Mouse (Mus musculus) heart, postnatal 0 days (tissue): ENCODE data around the gene Pa2g4.

ENCODE experiments used
- CTCF ChIP-seq: IDR thresholded peaks from 2 replicates; pipeline ENCODE4 v1.5.1; 2016; ENCODE audit warnings: antibody characterized with exemption, control low read depth, low read depth
- EP300 ChIP-seq: IDR thresholded peaks from 2 replicates; pipeline ENCODE4 v1.6.1; 2016; ENCODE audit warnings: antibody characterized with exemption, low read depth

- TF ChIP-seq CTCF (no peak), EP300 (no peak)
Observed at GRCm38 (mm10) chr10:128515044-128515443, 50.7 kb downstream of the Pa2g4 start.
